Comparison of ENCODE assay signal across 24 mouse cellular contexts in the genomic region with DNA sequence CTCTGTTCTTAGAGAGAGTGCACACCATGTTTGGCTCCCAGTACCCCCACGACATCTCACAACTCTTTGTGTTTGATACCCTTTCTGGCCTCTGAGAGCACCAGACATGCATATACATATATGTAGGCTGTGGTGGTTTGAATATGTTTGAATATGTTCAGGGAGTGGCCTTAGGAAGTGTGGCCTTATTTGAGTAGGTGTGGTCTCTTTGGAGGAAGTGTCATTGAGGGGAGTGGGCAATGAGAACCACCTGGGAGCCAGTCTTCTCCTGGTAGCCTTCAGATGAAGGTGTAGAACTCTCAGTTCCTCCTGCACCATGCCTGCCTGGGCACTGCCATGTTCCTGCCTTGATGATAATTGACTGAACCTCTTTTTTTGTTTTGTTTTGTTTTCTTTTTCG. TPM values are rescaled to one million over a fixed set of nuclear protein-coding genes. Genes with fewer than 3 reads are reported as not detected.
DNase-seq lines count a peak whose midpoint lies in the region.
"Had no signal": no experiment of that assay in that cellular context is flagged by ENCODE, and none has a peak within 500 bp of the region (broad histone marks: within the 10 kb centered on the region; RNA-seq: fewer than 3 reads in every experiment).

No protein-coding gene starts in this region.

- peak; percentile 56 for DNase-seq in heart, adult 11 months
- DNase-seq in heart, postnatal 25 days (ENCODE audit: low spot score), result no peak
- DNase-seq in spleen, postnatal 36 days (ENCODE audit: low spot score in 2 of 2), result peak; percentile 26 to 28
- no peak for DNase-seq in spleen, adult 12 weeks (ENCODE audit: low spot score)
- DNase-seq in induced T-regulatory cell, adult 2 months (ENCODE audit: low read depth), result peak; percentile 16
- DNase-seq in splenic B cell, adult 2 months (ENCODE audit: low read depth, low spot score), result peak; percentile 55
- DNase-seq in right cerebral cortex, postnatal 36 days (ENCODE audit: low spot score in 2 of 2), result no peak
- DNase-seq in kidney, postnatal 36 days, result no peak
- DNase-seq: adrenal gland, adult 2 months; adrenal gland, postnatal 10 days; adrenal gland, postnatal 25 days; cerebellum, adult 11 months; cerebellum, adult 18-20 months; cerebellum, adult 9-10 months; cerebellum, postnatal 10 days; cerebellum, postnatal 25 days; forebrain, postnatal 0 days had no signal

- intact Hi-C loops in heart, postnatal 25 days (cut with DNase I), result no loop called here

- no peaks in the 10 kb centered on the region for H3K27me3 ChIP-seq in splenic B cell, adult 2 months (ENCODE audit: control insufficient read depth, insufficient read depth, low read length, poor library complexity, severe bottlenecking)
- H3K27me3 ChIP-seq: CH12.LX; embryonic facial prominence, embryonic 12.5 days; forebrain, embryonic 13.5 days; forebrain, embryonic 15.5 days; Patski had no signal

- no peaks in the 10 kb centered on the region for H3K36me3 ChIP-seq in splenic B cell, adult 2 months (ENCODE audit: control insufficient read depth, insufficient read depth, low read length, poor library complexity, severe bottlenecking)
- H3K36me3 ChIP-seq: forebrain, embryonic 15.5 days had no signal

RNA-seq across cellular contexts. Expression of a gene that starts 25.2 kb away (rescaled TPM):
- 100 to 1,000 TPM; 143 to 145 TPM for total RNA-seq in heart, postnatal 25 days (2021)

RNA-seq across cellular contexts. Expression of a gene that starts 35.2 kb away (rescaled TPM):
- not detected for total RNA-seq in heart, postnatal 25 days (2021)
- total RNA-seq: adrenal gland, adult 2 months; adrenal gland, postnatal 10 days; adrenal gland, postnatal 25 days; adrenal gland, postnatal 4 days; CH12.LX; forebrain, postnatal 0 days; G1E had no signal

Comparison
In these comparisons a context has a peak if more than half of its experiments do, and no peak if none do; other contexts are left out.
1. DNase-seq: peak in heart, adult 11 months (single experiment), spleen, postnatal 36 days (2 of 2), induced T-regulatory cell, adult 2 months (single experiment) and splenic B cell, adult 2 months (single experiment); none in heart, postnatal 25 days (single experiment), spleen, adult 12 weeks (single experiment), right cerebral cortex, postnatal 36 days (0 of 2) and kidney, postnatal 36 days (0 of 2).